Mouse (Mus musculus): Measurements from ENCODE around the gene Traf3ip3.
A peak's percentile ranks its signal among the peaks of the same experiment; 100 is the strongest.

Gene Traf3ip3

GRCm38 (mm10) chr1:193205431-193205830 lies 3.9 kb upstream of the Traf3ip3 start:
- DNase-seq: no peak

GRCm38 (mm10) chr1:193203821-193204220 lies 2.3 kb upstream of the Traf3ip3 start:
- DNase-seq: no peak

GRCm38 (mm10) chr1:193200640-193201382 lies 692 bp downstream of the Traf3ip3 start:
- no peak for DNase-seq

- DNase-seq: no peak
Measured at GRCm38 (mm10) chr1:193198312-193198711, 3.2 kb downstream of the Traf3ip3 start.

DNA sequence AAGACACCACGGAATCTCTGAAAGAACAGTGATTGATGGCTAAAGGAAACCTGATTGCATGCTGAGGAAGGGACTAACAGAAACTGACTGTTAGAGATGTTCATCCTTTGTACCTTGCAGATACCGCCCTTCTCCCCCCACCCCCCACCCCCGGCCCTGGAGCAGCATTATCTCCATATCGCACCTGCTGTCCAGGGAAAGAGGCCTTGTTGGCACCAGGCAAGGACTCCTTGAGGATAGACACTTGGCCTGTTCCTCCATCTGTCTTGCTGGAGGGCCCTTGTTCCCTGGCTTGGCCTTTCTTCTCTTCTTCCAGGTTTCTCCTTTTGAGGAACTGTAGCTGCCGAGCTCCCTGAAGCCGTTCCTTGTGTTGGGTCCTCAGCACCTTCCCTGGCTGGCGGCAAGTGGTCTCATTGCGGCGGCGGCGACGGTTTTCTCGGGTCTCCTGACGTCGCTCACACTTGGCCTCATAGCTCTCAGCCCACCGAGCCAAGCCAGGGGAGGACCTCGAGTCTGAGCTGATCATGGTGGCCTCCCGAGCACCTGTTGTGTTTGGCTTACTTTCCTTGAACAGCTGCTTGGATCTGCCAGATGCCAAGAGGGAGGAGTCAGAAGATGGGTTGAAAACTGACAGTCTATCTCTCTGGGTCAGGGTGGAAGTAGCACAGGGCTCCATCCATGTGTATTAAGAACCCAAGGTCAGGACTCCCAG lies 3.9 kb downstream of the Traf3ip3 start:
- no peak for DNase-seq

DNA sequence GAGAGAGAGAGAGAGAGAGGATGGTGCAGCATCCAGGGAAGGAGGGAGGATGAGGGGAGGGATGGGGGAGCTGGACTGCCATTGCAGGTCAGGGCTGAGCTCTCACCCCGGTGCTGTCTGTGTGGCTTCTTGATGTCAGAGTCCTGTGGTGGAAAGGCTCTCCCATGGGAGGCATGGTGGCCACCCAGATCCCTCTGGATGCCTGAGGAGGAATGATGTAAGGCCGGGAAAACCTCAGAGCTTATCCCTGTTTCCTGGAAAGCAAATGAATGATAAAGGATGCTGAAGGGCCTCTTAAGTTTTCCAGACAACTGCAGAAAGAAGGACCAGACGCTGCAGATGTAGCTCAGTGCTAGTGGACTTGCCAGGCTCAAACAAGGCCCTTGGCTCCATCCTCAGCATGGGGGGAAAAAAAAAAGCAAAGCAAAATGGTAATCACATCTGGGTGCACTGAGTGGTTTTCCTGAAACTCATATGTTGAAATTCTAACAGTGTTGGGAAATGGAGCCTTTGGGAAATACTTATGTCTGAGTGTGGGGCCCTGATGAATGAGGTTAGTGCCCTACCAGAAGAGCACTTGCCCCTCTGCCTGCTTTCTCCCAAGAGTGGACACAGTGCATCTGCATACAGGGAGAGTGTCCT lies 6.2 kb downstream of the Traf3ip3 start:
- no peak for DNase-seq

DNA sequence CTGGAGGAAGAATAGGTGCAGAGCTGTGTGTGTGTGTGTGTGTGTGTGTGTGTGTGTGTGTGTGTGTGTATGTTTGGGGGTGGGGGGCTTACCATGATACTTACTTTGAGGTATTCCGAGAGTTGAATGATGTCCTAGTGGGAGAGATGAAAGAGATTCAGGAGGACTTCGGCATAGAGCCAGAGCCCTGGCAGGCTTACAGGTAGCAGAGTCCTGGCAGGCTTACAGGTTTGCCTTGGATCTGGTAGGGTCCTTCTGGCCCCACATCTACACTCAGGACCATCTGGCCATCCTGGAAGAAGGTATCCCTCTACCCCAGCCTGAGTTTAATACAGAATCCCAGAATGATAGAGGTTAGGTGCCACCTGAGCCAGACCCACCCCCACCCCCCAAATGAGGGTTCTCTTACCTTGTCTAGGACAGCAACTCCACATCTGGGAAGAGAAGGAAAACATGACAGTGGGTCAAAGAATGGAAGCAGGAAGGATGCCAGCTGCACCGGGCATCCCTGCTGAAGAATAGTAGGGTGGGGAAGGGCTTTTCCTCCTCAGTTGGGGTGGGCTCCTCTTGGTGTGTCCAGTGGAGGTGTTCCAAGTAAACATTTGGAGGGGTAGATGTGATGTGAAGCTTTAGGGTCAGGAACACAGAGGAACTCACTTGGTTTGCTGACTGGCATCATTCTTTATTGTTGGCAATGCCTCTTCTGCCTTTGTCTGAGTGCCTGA lies 6.9 kb downstream of the Traf3ip3 start:
- no peak for DNase-seq

DNA sequence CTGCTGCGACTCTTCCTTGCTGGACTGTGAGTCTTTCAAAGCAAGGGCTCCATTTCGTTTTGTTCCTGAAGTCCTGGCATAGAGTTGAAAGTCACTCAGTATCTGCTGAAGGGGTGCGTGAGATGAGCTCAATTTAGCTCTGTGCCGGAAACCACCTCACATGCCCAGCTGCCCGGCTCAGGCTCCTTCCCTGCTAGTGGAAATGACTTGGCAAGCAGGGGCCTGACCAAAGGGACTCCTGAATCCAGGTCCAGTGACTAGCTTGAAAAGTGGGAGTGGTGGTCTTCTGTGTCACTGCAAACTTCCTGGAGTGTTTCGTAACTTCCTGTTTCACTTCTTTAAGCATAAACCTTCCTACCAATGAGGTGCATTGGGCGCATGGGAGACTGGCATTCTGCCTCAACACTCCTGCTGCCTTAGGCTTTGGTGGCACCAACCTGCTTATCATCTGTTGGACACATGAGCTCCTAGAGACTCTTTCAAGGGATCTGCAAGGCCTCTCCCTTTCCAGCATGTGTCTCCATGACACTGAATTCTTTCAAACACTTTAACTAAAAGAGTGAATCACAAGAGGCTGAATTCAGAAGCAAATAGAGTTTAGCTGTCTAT lies 9.7 kb downstream of the Traf3ip3 start:
- no peak for DNase-seq

DNA sequence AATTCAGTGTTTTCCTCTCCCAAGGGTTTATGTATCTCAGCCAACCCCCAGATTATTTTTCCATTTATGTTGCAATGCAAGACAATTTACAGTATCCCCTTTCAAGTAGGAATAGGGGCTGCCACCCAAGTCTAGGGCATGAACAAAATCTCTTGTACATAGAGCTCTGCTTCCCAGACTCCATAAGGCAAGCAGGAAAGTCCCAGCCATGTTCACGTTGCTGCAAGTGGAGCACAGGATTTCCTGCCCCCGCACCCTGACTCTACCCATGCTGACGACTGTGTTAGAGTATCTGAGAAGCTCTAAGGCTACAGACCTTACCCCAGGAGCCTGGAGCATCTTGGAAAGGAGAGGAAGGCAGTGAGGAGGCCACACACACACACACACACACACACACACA lies 11.7 kb downstream of the Traf3ip3 start:
- DNase-seq: no peak

DNA sequence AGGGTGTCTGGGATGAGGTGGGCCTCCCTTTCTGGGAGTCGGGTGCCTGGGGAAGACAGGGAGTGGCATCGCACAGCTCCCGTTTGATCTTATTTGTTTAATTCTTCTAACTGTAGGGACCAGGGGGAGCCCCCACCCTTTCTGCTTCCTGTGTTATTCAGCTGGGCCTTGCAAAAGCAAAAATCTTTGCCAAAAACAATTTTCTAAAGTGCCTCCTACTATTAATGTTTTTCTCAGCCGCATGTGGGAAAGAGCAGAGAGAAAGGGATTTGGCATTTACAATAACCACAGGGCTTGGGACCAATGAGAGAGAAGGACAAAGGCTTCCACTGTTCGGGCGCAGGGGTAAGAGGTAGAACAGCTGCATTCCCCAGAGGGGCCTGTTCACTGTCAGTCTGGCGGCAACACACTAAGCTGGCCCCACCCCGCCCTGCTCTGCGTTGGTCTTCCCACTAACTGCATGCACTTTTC lies 12.3 kb downstream of the Traf3ip3 start:
- DNase-seq: peak; percentile 52

GRCm38 (mm10) chr1:193188257-193188656 lies 13.2 kb downstream of the Traf3ip3 start:
- DNase-seq: no peak

DNA sequence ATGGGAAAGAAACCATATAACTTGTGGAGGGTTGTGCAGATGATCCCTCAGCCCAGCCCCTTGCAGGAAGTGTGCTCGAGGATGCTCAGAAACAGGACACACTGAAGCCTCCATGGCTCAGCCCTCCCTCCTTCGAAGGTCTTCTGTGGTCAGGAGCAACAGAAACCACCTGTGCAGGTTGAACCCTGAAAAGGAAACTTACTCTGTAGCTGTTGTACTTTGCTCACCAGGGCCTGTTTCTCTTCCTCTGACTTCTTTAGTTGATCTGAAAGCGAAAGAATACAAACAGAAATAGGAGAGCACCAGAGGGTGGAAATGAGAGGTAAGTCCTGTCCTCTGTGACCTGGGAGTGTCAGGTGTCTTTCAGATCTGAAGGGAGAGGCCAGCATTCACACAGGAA lies 20.4 kb downstream of the Traf3ip3 start:
- no peak for DNase-seq

GRCm38 (mm10) chr1:193174143-193174733 lies 27.3 kb downstream of the Traf3ip3 start:
- no peak for DNase-seq

DNA sequence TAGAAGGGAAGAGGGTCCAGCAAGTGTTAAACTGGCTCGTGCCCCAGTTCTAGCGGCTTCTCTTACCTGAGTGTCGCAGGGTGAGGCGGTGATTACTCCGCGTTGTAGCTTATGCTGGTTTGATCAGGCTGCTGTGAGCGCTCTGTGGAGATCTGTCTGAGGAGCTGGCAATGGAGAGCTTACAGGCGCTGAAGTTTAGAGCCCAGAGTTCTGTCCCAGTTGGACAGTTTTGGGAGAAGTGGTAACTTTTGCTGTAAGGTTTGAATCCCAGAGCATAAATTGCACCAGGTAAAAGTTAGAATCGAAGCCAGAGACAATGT lies 27.7 kb downstream of the Traf3ip3 start:
- DNase-seq: no peak

DNA sequence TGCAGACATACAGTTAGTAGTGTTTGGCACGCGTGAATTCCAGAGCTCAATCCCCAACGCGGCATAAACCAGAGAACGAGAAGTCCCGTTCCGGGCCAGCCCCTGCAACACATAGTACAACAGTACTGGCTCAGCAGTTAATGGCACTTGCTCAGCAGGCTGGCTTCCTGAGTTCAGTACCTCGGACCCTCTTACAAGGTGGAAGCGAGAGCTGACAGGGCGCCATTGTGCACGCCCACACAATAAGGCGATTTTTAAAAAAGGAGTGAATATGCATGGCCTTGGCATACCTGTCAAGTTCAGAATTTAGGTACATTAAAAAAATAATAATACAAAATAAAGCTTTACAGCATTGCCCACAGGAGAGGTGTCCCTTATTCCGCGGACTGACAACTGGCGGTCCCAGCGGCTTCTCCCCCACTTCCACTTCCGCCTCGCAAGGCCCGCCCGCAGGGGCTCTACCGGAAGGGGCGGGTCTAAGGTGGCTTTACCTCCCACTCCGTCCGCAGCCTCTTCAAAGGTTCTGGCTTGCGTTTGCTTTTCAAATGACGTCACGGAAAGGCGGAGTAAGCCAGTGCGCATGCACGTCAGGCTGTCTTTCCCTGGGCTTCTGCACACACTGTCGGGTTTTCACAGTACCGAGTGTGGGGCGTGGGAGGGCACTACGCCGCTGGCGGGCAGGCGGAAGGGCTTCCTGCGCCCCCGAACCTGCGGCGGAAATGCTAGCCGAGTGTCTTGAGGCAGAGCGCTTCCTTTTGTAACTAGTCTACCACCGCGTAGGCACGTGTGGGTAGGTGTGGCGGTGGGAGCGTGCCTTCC lies 28.3 kb downstream of the Traf3ip3 start:
- DNase-seq: peak; percentile 96

DNA sequence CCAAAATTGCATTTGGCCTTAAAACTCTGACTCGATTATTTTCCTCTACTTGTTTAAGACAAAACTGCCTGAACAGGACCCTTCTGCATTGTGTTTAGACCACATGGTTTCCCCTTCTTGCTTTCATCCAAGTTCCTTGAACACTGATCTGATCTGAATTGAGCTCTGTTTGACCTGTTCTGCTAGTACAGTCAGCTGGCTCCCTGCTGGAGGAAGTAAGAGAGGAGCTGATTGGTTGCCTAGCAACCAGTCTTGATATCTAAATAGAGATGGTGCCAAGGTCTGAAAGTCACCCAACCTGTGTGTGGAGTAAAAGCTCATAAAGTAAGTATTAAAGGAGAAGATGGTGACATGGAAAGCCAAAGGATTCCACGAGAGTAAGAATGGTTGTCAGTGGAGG lies 31.6 kb downstream of the Traf3ip3 start:
- DNase-seq: peak; percentile 32

- no peak for DNase-seq
Measured at GRCm38 (mm10) chr1:193169228-193169627, 32.3 kb downstream of the Traf3ip3 start.

GRCm38 (mm10) chr1:193167746-193168145 lies 33.8 kb downstream of the Traf3ip3 start, which contains the start of gene A130010J15Rik:
A130010J15Rik (plus strand) TSS chr1:193168046.
- no peak for DNase-seq

DNA sequence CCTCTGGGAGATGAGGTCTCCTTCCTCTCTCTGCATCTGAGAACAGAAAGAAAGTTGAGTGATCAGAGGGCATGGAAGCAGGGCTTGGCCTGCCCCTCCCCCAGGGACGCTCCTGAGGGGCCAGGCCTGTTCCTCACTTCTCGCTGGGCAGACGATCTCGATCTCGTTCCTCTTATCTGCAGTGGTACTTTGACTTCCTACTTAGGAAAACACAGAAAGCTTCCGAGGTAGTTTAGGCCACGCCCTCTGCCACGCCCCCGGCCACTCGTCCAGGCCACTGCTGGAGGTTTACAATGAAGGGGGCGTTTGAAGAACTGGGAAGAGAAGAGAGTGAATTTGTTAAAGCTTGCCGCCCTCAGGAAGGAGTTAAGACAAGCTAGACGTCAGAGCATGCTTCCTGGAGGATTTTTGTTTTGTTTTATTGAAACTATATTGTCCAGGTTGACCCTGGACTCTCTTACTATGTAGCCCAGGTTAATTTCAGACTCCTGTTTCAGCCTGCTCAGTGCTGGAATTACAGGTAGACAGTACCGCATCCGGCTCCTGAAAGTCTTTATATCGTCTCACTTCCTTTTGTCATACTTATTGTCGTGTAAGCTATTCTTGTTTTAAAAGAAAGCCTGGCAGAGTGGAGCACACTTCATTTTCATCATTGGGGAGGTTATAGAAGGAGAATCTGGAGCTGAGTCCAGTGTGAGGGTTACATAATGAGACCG lies 41.0 kb downstream of the Traf3ip3 start:
- peak; percentile 71 for DNase-seq

DNA sequence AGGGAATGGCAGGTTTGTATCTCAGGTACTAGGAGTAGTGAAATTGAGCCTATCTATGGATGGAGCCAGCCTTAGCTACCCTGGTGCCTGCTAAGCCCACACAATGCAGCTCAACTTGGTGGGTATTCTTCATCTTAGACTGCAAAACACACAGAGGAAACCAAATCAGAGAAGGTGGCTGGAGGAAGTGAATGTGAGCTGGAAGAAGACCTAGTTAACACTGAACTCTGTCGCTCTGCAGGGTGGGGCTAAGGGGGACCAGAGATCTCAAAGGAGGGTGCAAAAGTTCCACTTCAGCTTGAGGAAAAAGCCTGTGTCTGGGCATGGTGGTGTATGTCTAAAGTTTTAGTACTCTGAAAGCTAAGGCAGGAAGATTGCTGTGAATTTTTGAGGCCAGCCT lies 41.9 kb downstream of the Traf3ip3 start:
- no peak for DNase-seq

- no peak for DNase-seq
Measured at GRCm38 (mm10) chr1:193159163-193159562, 42.3 kb downstream of the Traf3ip3 start.

Data from lung, postnatal 14 days (tissue).